Mouse (Mus musculus) MEL (cell line): ENCODE data around the gene Gm28048.

Experiments used
- CTCF ChIP-seq, 3 experiments: IDR thresholded peaks in 2 of 3; conservative IDR thresholded peaks in 1 of 3; 2 replicates each; pipeline ENCODE4 v1.5.1; 2011 to 2012; ENCODE audit warnings: low read length in 3 of 3, low read depth in 2 of 3, mild to moderate bottlenecking in 2 of 3, improper control_type of control experiment in 1 of 3, inconsistent platforms in 1 of 3, mixed read lengths in 1 of 3, moderate library complexity in 1 of 3; ENCODE audit not compliant: control insufficient read depth in 1 of 3, insufficient read depth in 1 of 3, poor library complexity in 1 of 3, severe bottlenecking in 1 of 3
- EP300 ChIP-seq, 2 experiments: IDR thresholded peaks; 2 replicates each; pipeline ENCODE4 v1.6.1; 2011; ENCODE audit warnings: improper control_type of control experiment in 2 of 2, low read length in 2 of 2, low read depth in 1 of 2, mild to moderate bottlenecking in 1 of 2
- POLR2A ChIP-seq, 2 experiments: IDR thresholded peaks; 2 replicates each; pipeline ENCODE4 v1.6.1; 2011 to 2012; ENCODE audit warnings: low read length in 2 of 2, mild to moderate bottlenecking in 2 of 2, control low read depth in 1 of 2, improper control_type of control experiment in 1 of 2, low read depth in 1 of 2, moderate library complexity in 1 of 2; ENCODE audit not compliant: control insufficient read depth in 1 of 2, insufficient read depth in 1 of 2, poor library complexity in 1 of 2
- UBTF ChIP-seq: IDR thresholded peaks from 2 replicates; pipeline ENCODE4 v1.6.1; 2012; ENCODE audit warnings: low read depth, mild to moderate bottlenecking, inconsistent platforms, low read length, improper control_type of control experiment, moderate library complexity, borderline replicate concordance; ENCODE audit not compliant: insufficient read depth

DNA sequence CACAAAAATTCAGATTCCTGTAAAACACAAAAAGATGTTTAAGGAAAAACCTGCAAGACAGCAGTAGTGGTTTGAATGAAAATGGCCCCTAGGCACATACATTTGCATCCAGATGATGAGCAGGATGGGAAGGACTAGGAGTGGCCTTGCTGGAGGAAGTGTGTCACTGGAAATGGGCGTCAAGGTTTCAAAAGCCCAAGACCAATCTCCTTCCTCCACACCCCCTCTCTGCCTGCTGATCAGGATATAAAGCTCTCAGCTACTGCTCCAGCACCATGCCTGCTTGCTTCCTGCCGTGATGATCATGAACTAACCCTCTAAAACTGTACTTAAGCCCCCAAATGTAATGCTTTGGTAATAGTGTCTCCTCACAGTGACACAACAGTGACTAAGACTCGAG lies 81.8 kb downstream of the Gm28048 start:
- TF ChIP-seq POLR2A (IDR thresholded peaks at IDR 0.05; ENCODE audit: control insufficient read depth in 1 of 2, insufficient read depth in 1 of 2, low read depth in 1 of 2, low read length in 2 of 2, poor library complexity in 1 of 2) (no peak), CTCF (IDR thresholded peaks at IDR 0.05 in 2 of 3, conservative IDR thresholded peaks at IDR 0.05 in 1 of 3; ENCODE audit: control insufficient read depth in 1 of 3, insufficient read depth in 1 of 3, low read depth in 2 of 3, low read length in 3 of 3, poor library complexity in 1 of 3, severe bottlenecking in 1 of 3) (no peak), EP300 (IDR thresholded peaks at IDR 0.05; ENCODE audit: low read depth in 1 of 2, low read length in 2 of 2) (no peak), UBTF (no peak)
